Mouse (Mus musculus) gastrocnemius, postnatal 4 days (tissue): ENCODE measurements around the gene Wfdc12. TPM values are rescaled to one million over a fixed set of nuclear protein-coding genes. Genes with fewer than 3 reads are reported as not detected.

Experiments
- DNase-seq, 2 experiments: peaks; one replicate each; pipeline ENCODE4 v3.0.0; 2021 to 2022; ENCODE audit warnings: low spot score in 2 of 2, mixed read lengths in 2 of 2
- total RNA-seq, 2 experiments: library from RNA; stranded (reverse); gene quantifications; 2 replicates each; pipeline ENCODE4 v1.2.3; 2021

The Wfdc12 gene
- total RNA-seq, 2 experiments from 2014 or later, result not detected

GRCm38 (mm10) chr2:164177831-164178230 is 12.6 kb downstream of the Wfdc12 start:
- no peak for DNase-seq

- DNase-seq, result no peak
These were observed 14.6 kb downstream of the Wfdc12 start for GRCm38 (mm10) chr2:164175850-164176249.

- no peak for DNase-seq
These were observed 15.6 kb downstream of the Wfdc12 start for GRCm38 (mm10) chr2:164174649-164175395.

- no peak for DNase-seq
These were observed 17.0 kb downstream of the Wfdc12 start for GRCm38 (mm10) chr2:164173394-164173793.

GRCm38 (mm10) chr2:164170902-164171301 is 19.5 kb downstream of the Wfdc12 start, which contains the start of gene Kcns1:
Kcns1 (minus strand) TSS chr2:164171113.
- no peak for DNase-seq

- no peak for DNase-seq
These were observed 20.1 kb downstream of the Wfdc12 start for GRCm38 (mm10) chr2:164170326-164170725.

GRCm38 (mm10) chr2:164168571-164168946 is 21.8 kb downstream of the Wfdc12 start:
- no peak for DNase-seq

- no peak for DNase-seq
These were observed 22.4 kb downstream of the Wfdc12 start for GRCm38 (mm10) chr2:164167752-164168570.

GRCm38 (mm10) chr2:164164941-164165340 is 25.5 kb downstream of the Wfdc12 start:
- DNase-seq, result no peak

- no peak for DNase-seq
These were observed 28.8 kb downstream of the Wfdc12 start for GRCm38 (mm10) chr2:164161515-164162055.

- DNase-seq, result no peak
These were observed 31.6 kb downstream of the Wfdc12 start for GRCm38 (mm10) chr2:164158838-164159237.

GRCm38 (mm10) chr2:164156158-164156557 is 34.2 kb downstream of the Wfdc12 start:
- DNase-seq, result no peak

GRCm38 (mm10) chr2:164154007-164154406 is 36.4 kb downstream of the Wfdc12 start:
- no peak for DNase-seq

GRCm38 (mm10) chr2:164152341-164152740 is 38.1 kb downstream of the Wfdc12 start:
- no peak for DNase-seq

- no peak for DNase-seq
These were observed 40.2 kb downstream of the Wfdc12 start for GRCm38 (mm10) chr2:164150086-164150760.

GRCm38 (mm10) chr2:164146556-164146955 is 43.9 kb downstream of the Wfdc12 start:
- DNase-seq, result no peak

- DNase-seq, result no peak
These were observed 45.9 kb downstream of the Wfdc12 start for GRCm38 (mm10) chr2:164144541-164144940.

- DNase-seq, result no peak
These were observed 46.4 kb downstream of the Wfdc12 start for GRCm38 (mm10) chr2:164144025-164144424.

GRCm38 (mm10) chr2:164142021-164142420 is 48.4 kb downstream of the Wfdc12 start:
- DNase-seq, result no peak
